Mouse (Mus musculus): ENCODE results near the gene 1700113H08Rik.

DNA sequence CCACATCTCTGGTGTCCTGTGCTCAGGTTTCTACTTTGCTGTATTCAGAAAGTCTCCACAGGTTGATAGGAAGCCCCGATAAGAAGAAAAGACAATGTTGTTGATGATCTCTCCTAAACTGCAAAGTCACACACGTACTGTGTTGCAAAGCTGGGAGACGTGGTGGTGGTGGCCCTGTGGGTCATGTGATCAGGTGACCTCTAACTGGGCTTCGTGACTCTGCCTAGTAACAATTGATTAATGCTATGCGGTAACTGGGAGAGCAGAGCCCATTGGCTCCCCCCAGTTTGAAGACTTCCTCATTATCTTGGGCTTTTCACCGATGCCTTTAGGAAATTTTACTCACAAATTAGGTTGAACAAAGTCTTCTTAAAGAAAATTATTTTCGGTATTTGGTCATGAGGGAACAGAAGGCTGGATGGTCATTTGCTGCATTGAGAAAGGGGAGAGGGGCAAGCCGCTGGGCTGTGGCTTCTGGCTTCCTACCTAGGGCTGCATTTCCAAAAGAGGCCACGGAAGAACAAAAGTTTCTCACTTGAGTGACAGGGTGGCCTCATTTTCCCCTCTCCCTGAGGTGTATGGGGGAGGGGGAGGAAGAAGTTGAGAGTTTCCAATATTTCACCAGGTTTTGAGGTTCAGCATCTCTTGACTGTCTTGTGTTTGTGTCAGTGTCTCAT, 181.6 kb downstream of the 1700113H08Rik start:
- no peak for TF ChIP-seq CTCF (IDR thresholded peaks at IDR 0.05; ENCODE audit: extremely low read depth, insufficient read depth, insufficient read length, insufficient replicate concordance)
- no peak for TF ChIP-seq POLR2A (IDR thresholded peaks at IDR 0.05; ENCODE audit: low read depth, low read length)

All from spleen, adult 2 months (tissue).